Mouse (Mus musculus) gastrocnemius, adult 2 months (tissue): ENCODE data around the gene Atxn2. TPM values are rescaled to one million over a fixed set of nuclear protein-coding genes. Genes with fewer than 3 reads are reported as not detected.
"Not testable (repeated sequence)": the region's sequence is repeated elsewhere in the genome, so short reads cannot be mapped to it uniquely, and the experiment has no call there.

Source experiments
- DNase-seq: peaks from one replicate; pipeline ENCODE4 v3.0.0; 2022
- H3K27ac ChIP-seq: fragments of 200-600 bp; 2 replicates; pipeline ENCODE4 v1.8.1; 2022; ENCODE audit warnings: mild to moderate bottlenecking
- H3K4me3 ChIP-seq: fragments of 200-600 bp; 2 replicates; pipeline ENCODE4 v1.8.1; 2022; ENCODE audit warnings: mild to moderate bottlenecking, moderate library complexity
- CTCF ChIP-seq: fragments of 200-600 bp; IDR thresholded peaks from 2 replicates; pipeline ENCODE4 v1.8.1; 2022; ENCODE audit warnings: antibody characterized with exemption, mild to moderate bottlenecking, moderate library complexity
- intact Hi-C: fragments of 180-260 bp; cut with DNase I; formaldehyde crosslinking; loops from one replicate; pipeline ENCODE4 v1.15.1; 2025
- long read RNA-seq, 2 experiments: library from polyadenylated mRNA; stranded (forward); transcript quantifications; one replicate each; pipeline ENCODE4 v2.0.0; 2021
- total RNA-seq, 2 experiments: library from RNA; stranded (reverse); gene quantifications; 2 replicates each; pipeline ENCODE4 v1.2.3; 2021

Gene Atxn2
- total RNA-seq, result 100 to 1,000 TPM in 1 of 2 experiments, 10 to 100 TPM in 1; 94.6 to 117 TPM
- long read RNA-seq, experiment 1, full-length matches to known transcripts, result 1 of 70 reads
- long read RNA-seq, experiment 1, partial matches to known transcripts, result 14 of 70 reads
- long read RNA-seq, experiment 1, other reads (novel, unspliced or antisense), result 55 of 70 reads
- long read RNA-seq, experiment 2, full-length matches to known transcripts, result 1 of 55 reads
- long read RNA-seq, experiment 2, partial matches to known transcripts, result 7 of 55 reads
- long read RNA-seq, experiment 2, other reads (novel, unspliced or antisense), result 47 of 55 reads

DNA sequence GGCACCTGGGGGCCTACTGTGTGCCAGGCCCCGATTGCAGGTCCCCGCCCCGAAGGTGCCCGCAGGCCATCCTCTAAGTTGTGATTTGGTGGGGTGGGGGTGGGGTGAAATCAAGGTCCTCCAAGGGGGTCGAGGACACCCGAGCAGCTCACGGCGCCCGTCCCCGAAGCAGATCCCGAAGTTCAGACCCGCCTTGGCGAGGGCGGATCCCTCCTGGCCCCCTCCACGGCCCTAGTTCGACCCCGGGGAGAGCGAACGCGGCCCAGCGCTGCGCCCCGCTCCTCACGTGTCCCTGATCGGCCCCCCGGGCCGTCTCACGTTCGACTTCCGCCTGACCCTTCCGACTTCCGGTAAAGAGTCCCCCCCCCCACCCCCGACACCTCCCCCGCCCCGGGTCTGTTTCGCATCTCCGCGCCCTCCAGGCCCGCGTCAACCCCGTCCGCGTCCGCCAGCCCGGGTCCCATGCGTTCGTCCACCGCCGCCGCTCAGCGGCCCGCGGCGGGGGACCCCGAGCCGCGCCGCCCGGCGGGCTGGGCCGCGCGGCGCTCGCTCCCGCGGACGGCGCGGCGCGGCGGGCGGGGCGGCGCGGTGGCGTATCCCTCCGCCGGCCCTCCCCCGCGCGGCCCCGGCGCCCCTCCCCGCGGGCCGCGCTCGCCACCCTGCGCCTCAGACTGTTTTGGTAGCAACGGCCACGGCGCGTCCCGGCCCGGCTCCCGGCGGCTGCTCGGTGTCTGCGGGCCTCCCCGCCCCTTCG is at the start of gene Atxn2:
Gene Atxn2, plus strand, starts transcription at position 164 of the 754 bp plus-strand sequence.
- H3K4me3 ChIP-seq, result peak within 1 kb of the TSS; percentile 96
- H3K27ac ChIP-seq, result peak within 1 kb of the TSS; percentile 100
- no peak for TF ChIP-seq CTCF
- peak; percentile 94 for DNase-seq
- intact Hi-C loops, result loop anchor here (1.0 to 5.0 kb wide), 4 partner anchors 46 to 126 kb away; partner anchors contain the start of genes Acad10, Brap and Sh2b3

DNA sequence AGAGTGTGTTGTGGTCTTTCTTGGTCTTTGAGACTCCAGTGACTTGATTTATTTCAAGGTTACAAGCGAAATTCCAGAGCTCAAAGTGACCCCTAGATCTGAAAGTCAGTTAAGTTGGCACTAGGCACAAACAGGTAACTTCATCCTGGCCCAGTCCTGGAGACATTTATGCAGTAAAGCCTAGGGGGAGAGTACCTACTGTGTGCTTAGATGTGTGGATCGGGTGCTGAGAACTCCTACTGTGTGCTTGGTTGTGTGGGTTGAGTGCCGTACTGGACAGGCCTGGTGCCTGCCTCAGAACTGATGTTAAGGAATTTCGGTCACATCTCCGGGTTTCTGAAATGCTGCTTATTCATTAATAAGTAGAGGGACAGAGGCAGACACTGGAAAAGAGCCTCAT is 49.6 kb upstream of the Atxn2 start:
- intact Hi-C loops, result no loop called here

DNA sequence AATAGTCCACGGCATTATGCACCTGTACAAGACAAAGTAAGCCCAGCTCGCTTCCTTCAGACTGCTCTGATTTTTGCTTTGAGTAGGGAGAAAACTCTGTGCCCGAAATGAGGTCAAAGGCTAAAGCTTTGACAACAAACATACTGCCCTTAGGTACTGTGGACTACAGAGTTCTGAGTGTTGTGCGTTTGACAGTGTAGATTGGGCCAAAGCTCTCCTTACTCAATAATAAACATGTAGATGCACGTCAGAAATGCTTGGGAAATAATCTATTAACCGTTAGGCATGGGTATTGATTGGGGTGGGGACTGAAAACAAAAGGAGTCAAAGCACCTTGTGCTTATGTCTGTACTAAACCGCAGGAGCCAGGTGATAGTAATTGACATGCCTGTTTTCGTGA is 47.7 kb upstream of the Atxn2 start:
- H3K27ac ChIP-seq, result no peak overlapping the region
- H3K4me3 ChIP-seq, result no peak overlapping the region
- intact Hi-C loops, result no loop called here
- no peak for TF ChIP-seq CTCF
- no peak for DNase-seq

More for the DNA sequence above, 49.6 kb upstream of the Atxn2 start:
- no peak for TF ChIP-seq CTCF
- Histone ChIP-seq H3K4me3 (peak overlapping the region; percentile 98), H3K27ac (peak overlapping the region; percentile 96; the same call in 1 of the 2 replicates)
- DNase-seq, result no peak

DNA sequence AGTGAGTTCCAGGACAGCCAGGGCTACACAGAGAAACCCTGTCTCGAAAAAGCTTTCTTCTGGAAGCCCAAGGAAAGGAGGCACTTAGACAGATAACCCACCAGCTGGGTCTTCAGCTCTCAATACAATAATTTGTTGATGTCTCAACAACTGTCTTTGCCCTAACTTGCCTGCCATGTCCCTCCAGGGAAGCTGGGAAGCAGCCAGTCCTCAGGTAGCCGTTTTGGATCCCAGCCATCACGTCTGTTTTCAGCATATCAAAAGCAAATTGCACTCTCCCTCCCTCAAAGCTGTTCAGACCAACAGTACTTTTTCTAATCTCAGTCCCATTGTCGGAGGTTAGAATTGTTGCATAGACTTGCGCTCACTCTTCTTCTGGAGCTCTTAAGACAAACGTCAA is 47.1 kb upstream of the Atxn2 start:
- no peak for DNase-seq
- H3K4me3 ChIP-seq, result no peak overlapping the region
- no peak overlapping the region for H3K27ac ChIP-seq
- TF ChIP-seq CTCF, result no peak
- intact Hi-C loops, result no loop called here

DNA sequence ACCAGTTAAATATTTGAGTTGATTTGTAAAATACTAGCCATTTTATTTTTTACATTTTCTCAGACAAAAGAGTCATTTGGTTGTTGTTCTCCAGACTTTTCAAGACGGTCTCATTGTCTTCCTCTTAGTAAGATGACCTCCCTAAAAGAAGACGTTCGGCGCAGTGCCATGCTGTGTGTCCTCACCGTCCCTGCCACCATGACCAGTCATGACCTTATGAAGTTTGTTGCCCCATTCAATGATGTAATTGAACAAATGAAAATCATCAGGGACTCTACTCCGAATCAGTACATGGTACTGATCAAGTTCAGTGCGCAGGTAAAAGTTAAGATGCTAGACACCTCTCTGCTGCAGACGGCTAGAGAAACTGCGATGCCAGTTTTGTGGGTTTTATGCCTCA is 46.2 kb upstream of the Atxn2 start:
- intact Hi-C loops, result no loop called here
- no peak for DNase-seq
- TF ChIP-seq CTCF, result no peak
- Histone ChIP-seq H3K27ac (no peak overlapping the region), H3K4me3 (no peak overlapping the region)

DNA sequence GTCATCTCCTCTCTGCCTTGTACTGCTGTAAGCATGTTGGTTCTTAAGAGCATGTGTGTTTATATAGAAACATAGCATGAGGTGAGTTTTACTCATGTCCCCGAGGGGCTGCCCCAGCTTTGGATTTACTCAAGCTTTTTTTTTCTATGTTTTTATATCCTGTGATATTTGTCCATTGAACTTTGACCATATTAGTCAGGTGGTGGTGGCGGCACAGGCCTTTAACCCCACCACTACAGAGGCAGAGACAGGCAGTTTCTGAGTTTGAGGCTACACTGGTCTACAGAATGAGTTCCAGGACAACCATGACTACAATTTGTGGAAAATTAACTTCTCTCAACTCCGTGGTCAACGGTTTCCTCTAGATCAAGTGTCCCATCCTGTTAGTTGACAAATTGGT is 44.1 kb upstream of the Atxn2 start:
- intact Hi-C loops, result no loop called here
- Histone ChIP-seq H3K4me3 (no peak overlapping the region), H3K27ac (no peak overlapping the region)
- TF ChIP-seq CTCF, result no peak
- DNase-seq, result no peak

DNA sequence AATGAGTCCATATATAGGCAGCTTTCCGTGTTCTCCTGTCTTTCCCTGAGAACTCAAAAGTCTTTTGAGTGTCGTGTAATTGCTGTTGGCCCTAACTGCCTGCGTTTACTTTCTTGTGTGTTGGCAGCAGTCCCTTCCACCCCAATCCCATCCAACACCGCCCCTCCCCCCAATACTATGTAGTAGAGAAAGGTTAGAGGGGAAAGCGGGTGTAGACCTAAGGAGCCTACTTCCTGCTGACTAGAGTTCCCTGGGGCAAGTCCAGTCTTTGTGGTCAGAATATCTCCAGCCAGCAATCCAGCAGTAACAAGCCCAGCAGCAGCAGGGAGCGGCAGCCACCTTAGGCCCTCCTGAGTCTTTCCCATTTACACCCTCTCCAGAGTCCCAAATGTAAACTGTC is 42.7 kb upstream of the Atxn2 start:
- H3K4me3 ChIP-seq, result no peak overlapping the region
- H3K27ac ChIP-seq, result no peak overlapping the region
- intact Hi-C loops, result no loop called here
- DNase-seq, result no peak
- no peak for TF ChIP-seq CTCF

DNA sequence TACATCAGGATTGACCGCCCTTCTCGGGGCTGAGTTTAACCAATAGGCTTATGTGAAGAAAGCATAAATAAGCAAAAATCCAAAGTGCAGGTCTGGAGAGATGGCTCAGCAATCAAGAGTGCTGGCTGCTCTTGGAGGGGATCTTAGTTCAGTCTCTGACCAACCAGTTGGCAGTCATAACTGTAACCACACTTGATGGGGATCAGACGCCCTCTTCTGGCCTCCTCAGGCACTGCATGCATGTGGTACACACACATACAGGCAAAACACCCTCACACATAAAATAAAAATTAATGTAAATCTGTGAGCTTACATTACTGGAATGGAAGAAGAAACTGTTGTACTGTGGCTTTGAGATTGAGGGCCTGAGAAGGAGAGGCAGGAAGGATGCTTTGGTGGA is 40.7 kb upstream of the Atxn2 start:
- Histone ChIP-seq H3K4me3 (no peak overlapping the region), H3K27ac (no peak overlapping the region)
- DNase-seq, result no peak
- intact Hi-C loops, result no loop called here
- TF ChIP-seq CTCF, result peak; percentile 58

DNA sequence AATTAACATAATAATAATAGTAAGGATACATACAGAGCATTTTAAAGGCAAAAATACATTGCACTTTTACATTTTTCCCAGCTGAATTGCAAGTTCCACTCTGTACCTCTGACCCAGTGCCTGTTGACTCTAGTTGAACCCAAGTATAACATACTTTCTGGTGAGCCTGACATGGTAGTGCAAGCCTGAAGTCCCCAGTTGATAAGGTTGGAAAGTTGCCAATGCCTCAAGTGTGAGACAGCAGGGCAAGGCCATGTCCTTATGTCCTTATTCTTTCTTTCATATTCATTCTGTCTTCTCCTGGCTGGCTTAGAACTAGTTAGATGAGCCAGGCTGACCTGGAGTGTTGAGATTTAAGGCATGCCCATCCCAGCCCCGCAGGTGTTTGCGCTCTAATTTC is 28.9 kb upstream of the Atxn2 start:
- intact Hi-C loops, result no loop called here
- no peak for TF ChIP-seq CTCF
- no peak overlapping the region for H3K4me3 ChIP-seq
- no peak overlapping the region for H3K27ac ChIP-seq
- DNase-seq, result no peak

DNA sequence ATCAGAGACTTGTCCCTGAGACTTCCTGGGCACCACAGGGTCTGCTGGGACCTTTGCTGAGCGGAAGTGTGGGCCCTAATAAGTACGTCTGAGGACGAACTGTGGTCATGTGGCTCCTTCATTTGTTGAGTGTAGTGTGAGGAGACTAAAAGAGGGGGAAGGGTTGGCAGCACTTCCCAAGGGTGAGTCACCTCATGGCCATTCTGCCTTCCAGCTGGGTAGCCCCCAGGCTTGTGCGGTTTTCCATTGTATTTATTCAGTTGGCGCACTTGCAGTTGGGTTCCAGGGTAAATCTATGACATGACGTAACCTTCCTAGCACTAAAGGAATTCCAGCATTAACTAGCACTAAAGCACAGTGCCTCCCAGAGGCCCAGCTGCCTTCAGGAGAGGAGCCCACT is 25.6 kb upstream of the Atxn2 start:
- TF ChIP-seq CTCF, result no peak
- peak overlapping the region; percentile 49 for H3K27ac ChIP-seq
- intact Hi-C loops, result no loop called here
- DNase-seq, result no peak
- H3K4me3 ChIP-seq, result no peak overlapping the region

DNA sequence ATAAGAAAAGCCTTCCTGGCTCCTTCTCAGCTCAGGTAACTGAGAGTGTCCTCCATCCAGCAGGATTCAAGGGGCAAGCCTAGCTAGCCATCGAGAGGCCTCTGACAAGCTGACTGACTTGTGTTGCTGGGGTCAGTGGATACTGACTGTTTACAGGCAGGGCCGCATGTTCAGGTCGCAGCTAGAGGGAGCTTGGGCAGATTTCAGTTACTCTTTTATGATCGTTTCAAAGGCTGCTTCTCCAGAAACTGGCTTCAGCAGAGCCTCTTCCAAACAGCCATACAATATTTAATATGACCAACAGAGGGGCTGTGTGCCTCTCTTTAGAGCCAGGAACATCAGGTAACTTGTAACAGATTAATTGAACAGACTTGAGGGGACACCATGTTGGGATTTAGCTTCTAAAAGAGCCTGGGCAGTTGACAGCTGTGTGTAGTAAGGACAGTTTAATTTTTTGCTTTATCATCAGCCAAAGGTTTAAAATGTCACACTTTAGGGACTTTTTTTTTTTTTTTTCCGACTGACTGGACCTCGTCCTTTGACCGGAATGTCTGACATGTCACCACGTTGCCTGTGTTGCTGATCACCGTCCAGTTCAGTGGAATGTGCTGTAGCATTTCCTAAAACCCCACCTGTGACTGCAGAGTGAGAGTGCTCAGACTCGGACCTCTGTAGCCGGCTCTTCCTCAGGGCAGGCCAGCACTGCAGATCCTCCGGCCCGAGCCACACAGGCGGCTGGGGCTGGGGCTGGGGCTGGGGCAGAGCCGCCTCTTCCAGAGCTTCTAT is 24.8 kb upstream of the Atxn2 start:
- H3K4me3 ChIP-seq, result no peak overlapping the region
- H3K27ac ChIP-seq, result peak overlapping the region; percentile 49
- TF ChIP-seq CTCF, result peak; percentile 46
- no peak for DNase-seq
- intact Hi-C loops, result no loop called here

DNA sequence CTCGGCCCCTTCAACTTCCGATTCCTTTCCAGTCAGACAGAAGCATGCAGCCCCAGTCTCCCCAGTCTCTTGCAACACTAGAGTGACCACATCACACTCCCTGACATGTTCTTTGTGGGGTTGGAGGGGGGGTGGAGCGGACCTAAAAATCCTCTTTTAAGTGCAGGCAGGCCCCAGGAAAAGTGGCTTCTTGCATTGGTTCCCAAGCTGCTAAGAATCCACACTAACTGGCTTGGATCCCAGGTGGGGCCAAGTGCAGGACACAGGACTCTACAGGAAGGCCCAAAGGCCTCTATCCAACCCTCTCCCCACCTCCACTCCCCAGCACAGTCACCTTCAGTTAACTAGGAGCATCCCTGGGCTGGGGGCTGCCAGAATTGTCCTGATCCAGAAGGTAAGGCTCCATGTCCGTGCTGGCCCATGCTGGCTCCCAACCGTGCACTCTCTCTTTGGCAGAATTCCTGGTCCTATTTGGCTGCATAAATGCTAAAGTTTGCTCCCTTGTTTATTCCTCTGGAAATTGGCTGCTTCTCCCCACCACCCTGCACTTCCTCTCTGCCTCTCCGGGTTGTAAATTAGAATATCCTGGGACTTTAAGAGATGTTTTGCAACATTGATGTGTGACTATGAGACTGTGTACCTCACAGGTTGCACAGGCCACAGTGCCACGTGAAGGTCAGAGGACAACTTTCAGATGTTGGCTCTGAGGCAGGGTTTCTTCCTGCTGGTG is 20.5 kb upstream of the Atxn2 start:
- H3K4me3 ChIP-seq, result no peak overlapping the region
- DNase-seq, result peak; percentile 55
- no peak for TF ChIP-seq CTCF
- H3K27ac ChIP-seq, result peak overlapping the region; percentile 75
- intact Hi-C loops, result no loop called here

DNA sequence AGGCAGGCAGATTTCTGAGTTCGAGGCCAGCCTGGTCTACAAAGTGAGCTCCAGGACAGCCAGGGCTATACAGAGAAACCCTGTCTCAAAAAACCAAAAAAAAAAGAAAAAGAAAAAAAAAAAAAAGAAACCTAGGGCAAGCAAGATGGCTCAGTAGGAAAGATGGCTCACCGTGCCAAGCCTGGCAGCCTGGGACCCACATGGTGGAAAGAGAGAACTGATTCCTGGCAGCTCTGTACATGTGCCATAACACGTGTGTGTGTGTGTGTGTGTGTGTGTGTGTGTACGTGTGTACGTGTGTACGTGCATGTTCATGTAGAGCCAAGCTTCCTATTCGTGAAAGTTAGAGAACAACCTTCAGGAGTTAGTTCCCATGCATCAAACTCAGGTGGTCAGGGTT is 19.7 kb upstream of the Atxn2 start:
- DNase-seq, H3K4me3 ChIP-seq, H3K27ac ChIP-seq, intact Hi-C loops: not testable (repeated sequence)
